Mouse (Mus musculus): ENCODE results near the gene Dpm1. TPM values are rescaled to one million over a fixed set of nuclear protein-coding genes. Genes with fewer than 3 reads are reported as not detected.

Dpm1 gene
- polyA plus RNA-seq, 1 experiment = 54.7 TPM

GRCm38 (mm10) chr2:168233286-168233685 lies 2.9 kb upstream of the Dpm1 start:
- peaks cover 6% of the 10 kb centered on the region; the same call in 1 of the 2 replicates for H3K9me3 ChIP-seq (replicated peaks; ENCODE audit: control insufficient read depth, insufficient read depth, low read length, poor library complexity, severe bottlenecking)

GRCm38 (mm10) chr2:168231471-168231829 lies 1.1 kb upstream of the Dpm1 start:
- no peaks in the 10 kb centered on the region for H3K9me3 ChIP-seq (replicated peaks; ENCODE audit: control insufficient read depth, insufficient read depth, low read length, poor library complexity, severe bottlenecking)
- H3K4me3 ChIP-seq (ENCODE audit: low read depth, low read length) = peak overlapping the region; percentile 95
- H3K27me3 ChIP-seq (ENCODE audit: control insufficient read depth, insufficient read depth, low read length, poor library complexity, severe bottlenecking) = no peaks in the 10 kb centered on the region
- H3K9ac ChIP-seq (ENCODE audit: low read depth, poor library complexity, severe bottlenecking) = peak overlapping the region; percentile 87
- no peak overlapping the region for H3K27ac ChIP-seq (ENCODE audit: insufficient read depth, low read length)
- H3K4me1 ChIP-seq (ENCODE audit: control insufficient read depth, insufficient read depth, low read length) = peaks cover 2% of the 10 kb centered on the region
- TF ChIP-seq EP300 (IDR thresholded peaks at IDR 0.05; ENCODE audit: insufficient read depth, low read depth, low read length) (no peak), CTCF (IDR thresholded peaks at IDR 0.05; ENCODE audit: low read depth, low read length) (no peak), POLR2A (IDR thresholded peaks at IDR 0.05; ENCODE audit: insufficient read depth, low read length) (no peak)
- peaks cover 6% of the 10 kb centered on the region; the same call in 1 of the 2 replicates for H3K36me3 ChIP-seq (ENCODE audit: control insufficient read depth, insufficient read depth, low read length, poor library complexity, severe bottlenecking)

More at GRCm38 (mm10) chr2:168233286-168233685, 2.9 kb upstream of the Dpm1 start:
- Histone ChIP-seq H3K27me3 (ENCODE audit: control insufficient read depth, insufficient read depth, low read length, poor library complexity, severe bottlenecking) (no peaks in the 10 kb centered on the region), H3K9ac (ENCODE audit: low read depth, poor library complexity, severe bottlenecking) (no peak overlapping the region), H3K36me3 (ENCODE audit: control insufficient read depth, insufficient read depth, low read length, poor library complexity, severe bottlenecking) (0 out of 2 replicates have a peak, but pooled peaks cover 2% of the 10 kb centered on the region), H3K4me3 (ENCODE audit: low read depth, low read length) (no peak overlapping the region), H3K4me1 (ENCODE audit: control insufficient read depth, insufficient read depth, low read length) (peaks cover 2% of the 10 kb centered on the region), H3K27ac (ENCODE audit: insufficient read depth, low read length) (no peak overlapping the region)
- TF ChIP-seq CTCF (IDR thresholded peaks at IDR 0.05; ENCODE audit: low read depth, low read length) (no peak), POLR2A (IDR thresholded peaks at IDR 0.05; ENCODE audit: insufficient read depth, low read length) (no peak), EP300 (IDR thresholded peaks at IDR 0.05; ENCODE audit: insufficient read depth, low read depth, low read length) (no peak)

GRCm38 (mm10) chr2:168230773-168231470 lies 531 bp upstream of the Dpm1 start:
- Histone ChIP-seq H3K27me3 (ENCODE audit: control insufficient read depth, insufficient read depth, low read length, poor library complexity, severe bottlenecking) (no peaks in the 10 kb centered on the region), H3K4me1 (ENCODE audit: control insufficient read depth, insufficient read depth, low read length) (peaks cover 2% of the 10 kb centered on the region), H3K4me3 (ENCODE audit: low read depth, low read length) (peak overlapping the region; percentile 95), H3K9me3 (replicated peaks; ENCODE audit: control insufficient read depth, insufficient read depth, low read length, poor library complexity, severe bottlenecking) (no peaks in the 10 kb centered on the region), H3K36me3 (ENCODE audit: control insufficient read depth, insufficient read depth, low read length, poor library complexity, severe bottlenecking) (peaks cover 10% of the 10 kb centered on the region), H3K27ac (ENCODE audit: insufficient read depth, low read length) (no peak overlapping the region), H3K9ac (ENCODE audit: low read depth, poor library complexity, severe bottlenecking) (peak overlapping the region; percentile 87)
- TF ChIP-seq CTCF (IDR thresholded peaks at IDR 0.05; ENCODE audit: low read depth, low read length) (no peak), EP300 (IDR thresholded peaks at IDR 0.05; ENCODE audit: insufficient read depth, low read depth, low read length) (no peak), POLR2A (IDR thresholded peaks at IDR 0.05; ENCODE audit: insufficient read depth, low read length) (no peak)

- H3K27ac ChIP-seq (ENCODE audit: insufficient read depth, low read length) = no peak overlapping the region
- no peak for TF ChIP-seq EP300 (IDR thresholded peaks at IDR 0.05; ENCODE audit: insufficient read depth, low read depth, low read length)
- no peak for TF ChIP-seq POLR2A (IDR thresholded peaks at IDR 0.05; ENCODE audit: insufficient read depth, low read length)
- TF ChIP-seq CTCF (IDR thresholded peaks at IDR 0.05; ENCODE audit: low read depth, low read length) = no peak
These were observed 1.0 kb downstream of the Dpm1 start for GRCm38 (mm10) chr2:168229116-168230025.

GRCm38 (mm10) chr2:168223326-168223725 lies 7.1 kb downstream of the Dpm1 start:
- Histone ChIP-seq H3K27ac (ENCODE audit: insufficient read depth, low read length) (no peak overlapping the region), H3K9me3 (replicated peaks; ENCODE audit: control insufficient read depth, insufficient read depth, low read length, poor library complexity, severe bottlenecking) (no peaks in the 10 kb centered on the region), H3K4me1 (ENCODE audit: control insufficient read depth, insufficient read depth, low read length) (no peaks in the 10 kb centered on the region), H3K9ac (ENCODE audit: low read depth, poor library complexity, severe bottlenecking) (no peak overlapping the region), H3K36me3 (ENCODE audit: control insufficient read depth, insufficient read depth, low read length, poor library complexity, severe bottlenecking) (peaks cover 41% of the 10 kb centered on the region), H3K27me3 (ENCODE audit: control insufficient read depth, insufficient read depth, low read length, poor library complexity, severe bottlenecking) (no peaks in the 10 kb centered on the region), H3K4me3 (ENCODE audit: low read depth, low read length) (no peak overlapping the region)
- TF ChIP-seq CTCF (IDR thresholded peaks at IDR 0.05; ENCODE audit: low read depth, low read length) (no peak), EP300 (IDR thresholded peaks at IDR 0.05; ENCODE audit: insufficient read depth, low read depth, low read length) (no peak), POLR2A (IDR thresholded peaks at IDR 0.05; ENCODE audit: insufficient read depth, low read length) (no peak)

More at GRCm38 (mm10) chr2:168229116-168230025, 1.0 kb downstream of the Dpm1 start:
- H3K36me3 ChIP-seq (ENCODE audit: control insufficient read depth, insufficient read depth, low read length, poor library complexity, severe bottlenecking) = peaks cover 20% of the 10 kb centered on the region
- no peaks in the 10 kb centered on the region for H3K27me3 ChIP-seq (ENCODE audit: control insufficient read depth, insufficient read depth, low read length, poor library complexity, severe bottlenecking)
- peak overlapping the region; percentile 87 for H3K9ac ChIP-seq (ENCODE audit: low read depth, poor library complexity, severe bottlenecking)
- H3K9me3 ChIP-seq (replicated peaks; ENCODE audit: control insufficient read depth, insufficient read depth, low read length, poor library complexity, severe bottlenecking) = no peaks in the 10 kb centered on the region
- peaks cover 2% of the 10 kb centered on the region for H3K4me1 ChIP-seq (ENCODE audit: control insufficient read depth, insufficient read depth, low read length)
- peak overlapping the region; percentile 95 for H3K4me3 ChIP-seq (ENCODE audit: low read depth, low read length)
